17 mouse cellular contexts compared by ENCODE assay signal in the genomic region with DNA sequence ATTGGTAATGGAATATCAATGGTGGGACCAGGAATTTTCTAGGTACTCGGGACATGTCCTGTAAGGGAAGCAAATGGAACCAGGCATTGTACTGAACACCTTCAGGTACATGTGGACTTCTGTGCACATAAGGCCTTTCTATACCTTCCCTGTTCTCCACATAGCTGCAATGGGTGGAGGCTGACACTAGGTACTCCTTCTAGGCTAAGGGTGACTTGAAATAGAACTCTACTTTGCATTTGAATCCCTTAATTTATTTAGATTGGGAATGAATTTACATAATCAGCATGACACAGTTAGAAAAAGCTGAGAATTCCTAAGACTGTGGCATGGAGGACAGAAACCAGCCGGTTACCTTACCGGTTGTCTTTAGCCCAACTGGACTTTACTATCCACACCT.
"Had no signal": no experiment of that assay in that cellular context is flagged by ENCODE, and none has a peak within 500 bp of the region (broad histone marks: within the 10 kb centered on the region; RNA-seq: fewer than 3 reads in every experiment).

No protein-coding gene starts in this region.

- DNase-seq: liver, postnatal 0 days; lung, adult 2 months; lung, postnatal 14 days; lung, postnatal 36 days; right cerebral cortex, postnatal 14 days; thymus, adult 2 months; thymus, postnatal 36 days had no signal

- H3K27ac ChIP-seq: lung, embryonic 15.5 days; macrophage; midbrain, embryonic 13.5 days; midbrain, embryonic 15.5 days; neural tube, embryonic 13.5 days; neural tube, embryonic 15.5 days; stomach, embryonic 15.5 days; stomach, postnatal 0 days had no signal

- H3K4me3 ChIP-seq: lung, embryonic 15.5 days; megakaryocyte, embryonic 14.5 days; midbrain, embryonic 13.5 days; midbrain, embryonic 15.5 days; neural tube, embryonic 13.5 days; neural tube, embryonic 15.5 days; stomach, embryonic 15.5 days had no signal

- H3K4me1 ChIP-seq: stomach, embryonic 15.5 days had no signal

- ATAC-seq: liver, postnatal 0 days; lung, postnatal 0 days; midbrain, embryonic 13.5 days; midbrain, embryonic 15.5 days had no signal

- H3K9me3 ChIP-seq: lung, embryonic 15.5 days; megakaryocyte, embryonic 14.5 days; midbrain, embryonic 13.5 days; midbrain, embryonic 15.5 days; neural tube, embryonic 13.5 days; neural tube, embryonic 15.5 days; stomach, embryonic 15.5 days had no signal

- H3K36me3 ChIP-seq: lung, embryonic 15.5 days; midbrain, embryonic 13.5 days; midbrain, embryonic 15.5 days; neural tube, embryonic 15.5 days; stomach, embryonic 15.5 days had no signal

- H3K9ac ChIP-seq: liver, postnatal 0 days; lung, embryonic 15.5 days; midbrain, embryonic 13.5 days; midbrain, embryonic 15.5 days; neural tube, embryonic 13.5 days; neural tube, embryonic 15.5 days; stomach, embryonic 15.5 days had no signal

- H3K27me3 ChIP-seq: lung, embryonic 15.5 days; megakaryocyte, embryonic 14.5 days; midbrain, embryonic 13.5 days; midbrain, embryonic 15.5 days; neural tube, embryonic 13.5 days; neural tube, embryonic 15.5 days; stomach, embryonic 15.5 days had no signal
